Mouse (Mus musculus): Measurements from ENCODE around the gene Adgrd1.

The Adgrd1 gene

GRCm38 (mm10) chr5:129096511-129096910 is at the start of gene Adgrd1:
Adgrd1 (plus strand) TSS chr5:129096750.
- no peak for DNase-seq (ENCODE audit: low spot score)

- DNase-seq (ENCODE audit: low spot score) = no peak
Measured at GRCm38 (mm10) chr5:129049372-129049771, 47.2 kb upstream of the Adgrd1 start.

GRCm38 (mm10) chr5:129051910-129052309 is 44.6 kb upstream of the Adgrd1 start:
- DNase-seq (ENCODE audit: low spot score) = no peak

GRCm38 (mm10) chr5:129052636-129053355 is 43.8 kb upstream of the Adgrd1 start:
- no peak for DNase-seq (ENCODE audit: low spot score)

GRCm38 (mm10) chr5:129054675-129055284 is 41.8 kb upstream of the Adgrd1 start:
- no peak for DNase-seq (ENCODE audit: low spot score)

- no peak for DNase-seq (ENCODE audit: low spot score)
Measured at GRCm38 (mm10) chr5:129059116-129059515, 37.4 kb upstream of the Adgrd1 start.

- DNase-seq (ENCODE audit: low spot score) = no peak
Measured at GRCm38 (mm10) chr5:129061579-129061978, 35.0 kb upstream of the Adgrd1 start.

GRCm38 (mm10) chr5:129063037-129063791 is 33.3 kb upstream of the Adgrd1 start:
- DNase-seq (ENCODE audit: low spot score) = peak; percentile 59

GRCm38 (mm10) chr5:129063792-129064087 is 32.8 kb upstream of the Adgrd1 start:
- DNase-seq (ENCODE audit: low spot score) = no peak

- no peak for DNase-seq (ENCODE audit: low spot score)
Measured at GRCm38 (mm10) chr5:129064186-129064585, 32.4 kb upstream of the Adgrd1 start.

- no peak for DNase-seq (ENCODE audit: low spot score)
Measured at GRCm38 (mm10) chr5:129065301-129065700, 31.2 kb upstream of the Adgrd1 start.

GRCm38 (mm10) chr5:129065946-129066345 is 30.6 kb upstream of the Adgrd1 start:
- no peak for DNase-seq (ENCODE audit: low spot score)

- DNase-seq (ENCODE audit: low spot score) = no peak
Measured at GRCm38 (mm10) chr5:129066541-129067230, 29.9 kb upstream of the Adgrd1 start.

GRCm38 (mm10) chr5:129067231-129067834 is 29.2 kb upstream of the Adgrd1 start:
- no peak for DNase-seq (ENCODE audit: low spot score)

GRCm38 (mm10) chr5:129071761-129072280 is 24.7 kb upstream of the Adgrd1 start:
- DNase-seq (ENCODE audit: low spot score) = no peak

GRCm38 (mm10) chr5:129073404-129073803 is 23.1 kb upstream of the Adgrd1 start:
- DNase-seq (ENCODE audit: low spot score) = no peak

- no peak for DNase-seq (ENCODE audit: low spot score)
Measured at GRCm38 (mm10) chr5:129076098-129076497, 20.5 kb upstream of the Adgrd1 start.

- DNase-seq (ENCODE audit: low spot score) = no peak
Measured at GRCm38 (mm10) chr5:129077240-129077639, 19.3 kb upstream of the Adgrd1 start.

- no peak for DNase-seq (ENCODE audit: low spot score)
Measured at GRCm38 (mm10) chr5:129081521-129081920, 15.0 kb upstream of the Adgrd1 start.

- DNase-seq (ENCODE audit: low spot score) = no peak
Measured at GRCm38 (mm10) chr5:129085153-129085552, 11.4 kb upstream of the Adgrd1 start.

GRCm38 (mm10) chr5:129092345-129093065 is 4.0 kb upstream of the Adgrd1 start:
- DNase-seq (ENCODE audit: low spot score) = no peak
